Mouse (Mus musculus): ENCODE data around the gene Dnah8. TPM values are rescaled to one million over a fixed set of nuclear protein-coding genes. Genes with fewer than 3 reads are reported as not detected.

Gene Dnah8
- polyA plus RNA-seq, 1 experiment: 9.8 TPM

DNA sequence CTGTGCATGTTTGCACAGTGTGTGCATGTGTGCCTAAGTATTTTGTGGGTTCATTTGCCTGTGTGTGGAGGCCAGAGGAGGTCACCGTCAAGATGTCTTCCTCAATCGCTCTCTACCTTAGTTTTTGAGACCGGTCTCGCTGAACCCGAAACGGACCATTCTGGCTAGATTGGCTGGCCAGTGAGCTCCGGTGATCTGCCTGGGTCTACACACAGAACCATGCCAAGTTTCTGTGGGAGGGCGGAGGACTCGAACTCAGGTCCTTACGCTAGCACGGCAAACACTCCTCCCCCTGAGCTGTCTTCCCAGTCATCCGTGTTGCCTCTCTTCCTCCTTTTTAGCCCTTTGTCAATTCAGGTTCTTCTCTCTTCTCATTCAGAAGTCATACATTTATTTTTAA, 225.7 kb downstream of the Dnah8 start:
- WGBS: 94% methylated on average over 12 of the region's 12 CpGs
- no peak for DNase-seq (ENCODE audit: low read depth, low spot score)

DNA sequence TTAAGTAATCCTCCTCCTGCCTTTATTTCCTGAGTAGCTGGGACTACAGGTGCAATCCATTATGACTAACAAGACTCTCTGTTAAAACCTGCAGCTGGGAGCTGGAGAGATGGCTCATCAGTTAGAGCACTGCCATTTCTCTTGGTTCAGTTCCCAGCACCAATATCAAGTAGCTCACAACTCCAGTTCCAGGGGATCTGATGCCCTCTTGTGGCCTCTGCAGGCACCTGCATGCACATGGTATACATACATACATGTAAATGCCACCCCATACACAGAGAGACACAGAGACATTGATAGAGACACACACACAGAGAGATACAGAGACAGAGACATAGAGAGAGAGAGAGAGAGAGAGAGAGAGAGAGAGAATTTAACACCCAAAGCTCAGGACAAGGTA, 228.2 kb downstream of the Dnah8 start:
- DNase-seq (ENCODE audit: low read depth, low spot score): no peak

- no peak for DNase-seq (ENCODE audit: low read depth, low spot score)
- WGBS: 86% methylated on average over 5 of the region's 5 CpGs
Measured at GRCm38 (mm10) chr17:30857347-30857746, 233.2 kb downstream of the Dnah8 start.

GRCm38 (mm10) chr17:30858586-30859259, 234.6 kb downstream of the Dnah8 start:
- 68% methylated on average over 11 of the region's 11 CpGs for WGBS
- DNase-seq (ENCODE audit: low read depth, low spot score): no peak

GRCm38 (mm10) chr17:30859989-30860585, 235.9 kb downstream of the Dnah8 start:
- no peak for DNase-seq (ENCODE audit: low read depth, low spot score)
- 73% methylated on average over 10 of the region's 10 CpGs for WGBS

DNA sequence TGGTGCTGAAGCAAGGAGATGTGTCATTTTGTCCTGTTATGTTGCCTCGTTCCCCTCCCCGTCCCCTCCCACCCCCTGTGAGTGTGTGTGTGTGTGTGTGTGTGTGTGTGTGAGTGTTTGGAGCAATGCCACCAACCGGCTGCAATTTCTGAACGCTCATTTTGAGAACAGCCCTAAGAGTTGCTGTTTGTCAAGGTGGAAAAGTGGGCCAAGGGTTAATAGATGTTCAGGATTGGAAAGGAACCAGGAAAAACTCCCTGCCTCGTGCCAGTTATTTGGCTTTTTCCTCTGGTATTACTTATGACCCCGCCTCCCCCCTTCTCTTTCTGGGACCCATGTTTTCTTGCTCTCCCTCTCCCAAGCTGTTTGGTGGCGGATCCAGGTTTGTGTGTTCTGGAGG, 236.5 kb downstream of the Dnah8 start:
- no peak for DNase-seq (ENCODE audit: low read depth, low spot score)
- 20% methylated on average over 7 of the region's 7 CpGs for WGBS

DNA sequence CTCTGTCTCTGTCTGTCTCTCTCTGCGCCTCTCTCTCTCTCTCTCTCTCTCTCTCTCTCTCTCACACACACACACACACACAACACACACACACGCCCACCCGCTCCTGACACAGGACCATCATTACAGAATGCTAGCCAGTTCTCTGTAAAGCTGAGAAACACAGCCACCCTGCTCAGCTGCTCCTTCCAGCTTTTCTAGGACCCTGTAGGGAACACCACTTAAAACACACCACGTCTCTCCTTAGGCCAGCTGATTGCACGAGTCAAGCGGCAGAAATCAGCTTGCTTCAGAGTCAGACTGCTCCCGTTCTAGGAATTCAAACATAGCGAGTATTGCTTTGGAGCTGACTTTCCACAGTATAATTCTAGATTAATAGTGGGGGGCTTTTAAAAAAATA, 242.1 kb downstream of the Dnah8 start:
- 69% methylated on average over 8 of the region's 8 CpGs for WGBS
- DNase-seq (ENCODE audit: low read depth, low spot score): no peak

- WGBS: 86% methylated on average over 9 of the region's 9 CpGs
- DNase-seq (ENCODE audit: low read depth, low spot score): no peak
Measured at GRCm38 (mm10) chr17:30866966-30867365, 242.8 kb downstream of the Dnah8 start.

GRCm38 (mm10) chr17:30871040-30871439, 246.9 kb downstream of the Dnah8 start:
- WGBS: 46% methylated on average over 10 of the region's 10 CpGs
- DNase-seq (ENCODE audit: low read depth, low spot score): no peak

GRCm38 (mm10) chr17:30874276-30874675, 250.1 kb downstream of the Dnah8 start:
- no peak for DNase-seq (ENCODE audit: low read depth, low spot score)

GRCm38 (mm10) chr17:30877456-30877855, 253.3 kb downstream of the Dnah8 start:
- DNase-seq (ENCODE audit: low read depth, low spot score): no peak
- WGBS: 64% methylated on average over 7 of the region's 7 CpGs

More at GRCm38 (mm10) chr17:30874276-30874675, 250.1 kb downstream of the Dnah8 start:
- 56% methylated on average over 15 of the region's 15 CpGs for WGBS

GRCm38 (mm10) chr17:30878626-30879025, 254.5 kb downstream of the Dnah8 start:
- 59% methylated on average over 6 of the region's 6 CpGs for WGBS

GRCm38 (mm10) chr17:30880391-30880790, 256.2 kb downstream of the Dnah8 start:
- WGBS: 89% methylated on average over 3 of the region's 3 CpGs
- no peak for DNase-seq (ENCODE audit: low read depth, low spot score)

More at GRCm38 (mm10) chr17:30878626-30879025, 254.5 kb downstream of the Dnah8 start:
- DNase-seq (ENCODE audit: low read depth, low spot score): no peak

- DNase-seq (ENCODE audit: low read depth, low spot score): no peak
- WGBS: 60% methylated on average over 2 of the region's 2 CpGs
Measured at GRCm38 (mm10) chr17:30881001-30881400, 256.8 kb downstream of the Dnah8 start.

DNA sequence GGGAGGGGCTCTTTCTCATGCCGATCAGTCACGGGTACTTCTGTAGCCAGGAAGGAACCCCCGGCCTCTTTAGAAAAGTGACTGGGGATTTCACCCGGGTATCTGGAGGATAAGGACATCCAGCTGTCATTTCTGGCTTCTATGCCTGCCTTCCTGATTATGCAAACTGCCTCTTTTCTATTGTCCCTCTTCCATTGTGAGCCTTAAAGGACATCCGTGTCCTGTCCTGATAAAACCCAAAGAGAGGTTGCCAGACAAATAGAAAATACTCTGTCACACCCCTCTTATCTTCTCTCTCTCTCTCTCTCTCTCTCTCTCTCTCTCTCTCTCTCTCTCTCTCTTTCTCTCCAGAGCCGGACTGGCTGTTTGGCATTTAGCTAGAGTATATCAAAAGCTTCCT, 258.1 kb downstream of the Dnah8 start:
- no peak for DNase-seq (ENCODE audit: low read depth, low spot score)
- WGBS: 11% methylated on average over 6 of the region's 6 CpGs

DNA sequence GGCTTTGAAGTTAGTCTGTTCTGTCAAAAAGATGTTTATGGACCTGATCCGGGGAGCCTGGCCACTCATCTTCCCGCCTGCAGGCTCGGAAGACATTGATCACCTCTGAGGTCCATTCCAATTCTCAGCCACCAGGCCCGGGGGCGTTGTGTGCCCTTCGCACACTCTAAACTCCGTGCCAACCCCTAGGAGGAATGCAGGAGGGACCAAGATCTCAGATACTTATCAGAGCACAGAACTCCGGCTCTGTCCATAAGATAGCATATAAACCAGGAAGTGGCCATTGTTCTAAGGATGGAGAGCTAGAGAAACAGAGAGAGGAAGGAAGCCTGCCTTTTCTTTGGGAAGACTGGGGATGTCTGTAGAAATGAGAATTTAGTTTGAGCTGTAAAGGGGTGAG, 259.4 kb downstream of the Dnah8 start:
- DNase-seq (ENCODE audit: low read depth, low spot score): no peak
- 51% methylated on average over 8 of the region's 8 CpGs for WGBS

DNA sequence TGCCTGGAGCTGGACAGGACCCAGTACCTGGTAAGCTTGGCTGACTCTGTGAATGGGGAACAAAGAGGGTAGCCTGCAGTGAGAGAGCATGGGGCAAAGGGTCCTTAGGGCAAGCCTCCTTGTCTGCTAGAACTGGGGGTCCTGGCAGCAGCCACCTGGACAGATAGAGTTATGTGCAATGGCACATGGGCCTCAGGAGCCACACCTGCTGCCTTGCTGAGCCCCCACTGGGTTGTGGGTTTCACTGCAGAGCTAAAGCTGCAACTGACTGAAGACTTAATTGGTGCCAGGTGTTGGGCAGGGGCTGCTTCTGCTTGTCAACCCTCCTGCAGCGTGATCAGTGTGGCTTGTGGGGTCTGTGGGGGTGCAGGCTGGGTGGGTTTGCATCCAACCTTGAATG, 267.9 kb downstream of the Dnah8 start:
- 24% methylated on average over 1 of the region's 1 CpGs for WGBS
- no peak for DNase-seq (ENCODE audit: low read depth, low spot score)

- no peak for DNase-seq (ENCODE audit: low read depth, low spot score)
- WGBS: 25% methylated on average over 2 of the region's 2 CpGs
Measured at GRCm38 (mm10) chr17:30892730-30893129, 268.6 kb downstream of the Dnah8 start.

DNA sequence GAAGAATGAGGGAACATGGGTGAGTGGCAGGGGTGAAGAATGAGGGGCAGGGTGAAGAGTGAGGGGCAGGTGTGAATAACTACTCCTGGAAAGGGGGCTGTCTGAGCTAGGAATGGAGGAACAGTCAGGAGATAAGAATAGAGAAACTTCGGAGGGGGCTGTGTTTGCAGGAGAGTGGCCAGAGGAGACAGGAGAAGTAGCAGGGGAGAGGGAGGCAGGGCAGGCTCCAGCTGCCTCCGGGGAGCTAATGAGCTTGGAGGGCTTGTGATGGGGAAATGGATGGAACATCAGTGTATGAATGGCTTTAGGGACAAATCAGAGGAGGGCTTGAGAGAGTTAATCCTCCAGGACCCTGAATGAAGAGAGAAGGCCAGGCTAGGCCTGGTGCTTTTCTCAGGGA, 272.9 kb downstream of the Dnah8 start:
- no peak for DNase-seq (ENCODE audit: low read depth, low spot score)
- WGBS: 17% methylated on average over 2 of the region's 2 CpGs

DNA sequence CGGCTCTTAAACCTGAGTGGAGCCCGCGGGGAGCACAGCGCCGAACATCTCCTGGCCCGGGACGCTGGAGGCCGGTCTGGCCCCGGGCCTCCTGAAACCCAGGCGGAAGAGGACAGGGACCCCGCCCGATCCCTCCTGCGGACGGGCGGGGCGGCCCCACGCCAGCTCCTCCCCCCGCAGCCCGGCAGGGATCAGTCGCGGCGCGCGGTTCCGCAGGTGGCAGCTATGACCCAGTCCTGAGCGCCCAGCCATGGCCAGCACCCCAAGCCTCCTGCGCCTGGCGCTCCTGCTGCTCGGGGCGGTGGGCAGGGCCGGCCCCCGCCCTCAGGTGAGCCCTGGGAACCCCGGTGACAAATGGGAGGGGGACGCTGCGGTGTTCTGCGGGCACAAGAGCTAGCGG, 277.5 kb downstream of the Dnah8 start, which contains the start of gene Glp1r:
TSS of gene Glp1r (plus strand) at position 191 of the 400 bp plus-strand sequence.
- DNase-seq (ENCODE audit: low read depth, low spot score): no peak
- 2% methylated on average over 37 of the region's 37 CpGs for WGBS

DNA sequence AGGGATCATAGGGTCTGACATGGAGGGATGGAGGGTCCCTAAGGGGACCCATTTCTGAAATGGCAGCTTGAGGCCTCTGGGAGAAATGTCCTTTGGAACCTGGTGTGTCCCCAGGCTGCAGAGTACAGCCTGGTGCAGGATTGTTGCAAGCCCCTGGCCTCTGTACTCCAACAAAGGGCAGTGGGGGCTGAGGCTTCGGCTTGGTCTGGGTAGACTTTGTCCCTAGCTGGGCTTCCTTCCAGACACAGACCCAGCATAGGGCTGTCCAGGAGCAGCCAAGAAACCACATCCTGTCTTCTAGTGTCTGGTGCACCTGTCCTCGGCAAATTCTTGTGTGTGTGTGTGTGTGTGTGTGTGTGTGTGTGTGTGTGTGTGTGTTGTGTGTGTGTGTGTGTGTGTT, 279.9 kb downstream of the Dnah8 start:
- 30% methylated on average over 2 of the region's 2 CpGs for WGBS
- DNase-seq (ENCODE audit: low read depth, low spot score): no peak

All from large intestine, adult 2 months (tissue).